Mouse (Mus musculus) hindlimb bud, embryonic 11.5 days (tissue): Measurements from ENCODE around the gene Slx4ip.
A peak's percentile ranks its signal among the peaks of the same experiment; 100 is the strongest.

Experiments used
- DNase-seq: peaks from one replicate; pipeline ENCODE4 v3.0.0-alpha.2; 2012; ENCODE audit warnings: low read depth, low spot score; ENCODE audit errors: extremely low spot score

The Slx4ip gene

DNA sequence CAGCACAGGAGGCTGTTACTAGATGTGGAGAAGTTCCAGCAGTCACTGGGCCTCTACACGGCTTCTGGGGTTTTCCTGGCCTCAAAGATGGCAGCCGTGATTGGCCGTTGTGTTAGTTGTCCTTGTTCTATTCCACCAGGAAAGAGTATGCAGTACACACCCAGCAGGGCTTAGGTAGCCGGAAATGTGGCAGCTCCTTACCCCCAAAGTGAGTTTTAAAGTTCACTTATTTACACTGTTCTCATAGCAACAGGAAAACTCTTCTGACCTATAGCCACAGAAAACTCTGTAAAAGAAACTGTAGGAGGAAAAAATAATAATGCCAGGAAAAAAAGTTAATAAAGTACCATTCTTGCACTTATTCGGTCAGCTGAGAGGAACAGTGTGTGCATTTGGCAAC lies 55.3 kb downstream of the Slx4ip start:
- no peak for DNase-seq

GRCm38 (mm10) chr2:136947500-136947899 lies 56.5 kb downstream of the Slx4ip start:
- no peak for DNase-seq

DNA sequence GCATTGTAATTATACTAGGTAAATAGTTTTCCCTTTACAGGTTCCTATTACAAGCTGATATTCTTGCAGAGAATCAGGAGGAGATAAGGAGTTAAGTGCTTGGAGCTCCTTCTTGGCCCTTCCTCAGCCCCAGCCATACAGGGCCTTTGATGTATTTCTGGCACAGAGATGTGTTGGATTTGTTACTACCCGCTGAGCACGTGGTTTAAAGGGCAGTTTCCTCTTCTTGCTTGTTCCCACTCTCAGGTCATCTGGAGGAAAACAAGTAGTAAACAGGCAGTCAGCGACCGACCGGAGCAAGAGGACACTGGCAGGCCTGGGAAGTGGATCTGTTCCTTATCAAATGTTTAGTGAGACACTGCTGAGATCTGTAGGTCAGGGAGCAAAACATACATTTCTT lies 56.9 kb downstream of the Slx4ip start:
- no peak for DNase-seq

DNA sequence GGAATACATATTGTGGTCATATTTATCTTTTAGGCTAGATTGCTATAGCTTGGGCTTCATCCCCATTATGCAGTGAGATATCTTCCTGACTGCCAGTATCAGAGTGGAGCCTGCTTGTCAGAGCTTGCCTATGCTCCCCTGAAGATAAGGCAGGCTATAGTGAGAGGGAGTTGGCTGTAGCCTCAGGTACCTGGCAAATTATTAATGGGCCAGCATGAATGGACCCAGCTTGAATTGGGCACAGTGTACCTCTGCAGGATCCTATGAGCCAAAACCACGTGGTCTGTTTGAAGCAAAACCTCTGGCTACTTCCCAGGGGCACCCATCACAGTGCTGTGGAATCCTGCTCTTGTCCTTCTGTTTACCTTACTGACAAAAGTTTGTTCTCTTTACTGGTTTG lies 61.2 kb downstream of the Slx4ip start:
- DNase-seq, result no peak

GRCm38 (mm10) chr2:136955726-136956571 lies 64.9 kb downstream of the Slx4ip start:
- peak; percentile 22 for DNase-seq

- DNase-seq, result no peak
Observed at GRCm38 (mm10) chr2:136958697-136959096, 67.7 kb downstream of the Slx4ip start.

GRCm38 (mm10) chr2:136975774-136976173 lies 84.8 kb downstream of the Slx4ip start:
- no peak for DNase-seq

DNA sequence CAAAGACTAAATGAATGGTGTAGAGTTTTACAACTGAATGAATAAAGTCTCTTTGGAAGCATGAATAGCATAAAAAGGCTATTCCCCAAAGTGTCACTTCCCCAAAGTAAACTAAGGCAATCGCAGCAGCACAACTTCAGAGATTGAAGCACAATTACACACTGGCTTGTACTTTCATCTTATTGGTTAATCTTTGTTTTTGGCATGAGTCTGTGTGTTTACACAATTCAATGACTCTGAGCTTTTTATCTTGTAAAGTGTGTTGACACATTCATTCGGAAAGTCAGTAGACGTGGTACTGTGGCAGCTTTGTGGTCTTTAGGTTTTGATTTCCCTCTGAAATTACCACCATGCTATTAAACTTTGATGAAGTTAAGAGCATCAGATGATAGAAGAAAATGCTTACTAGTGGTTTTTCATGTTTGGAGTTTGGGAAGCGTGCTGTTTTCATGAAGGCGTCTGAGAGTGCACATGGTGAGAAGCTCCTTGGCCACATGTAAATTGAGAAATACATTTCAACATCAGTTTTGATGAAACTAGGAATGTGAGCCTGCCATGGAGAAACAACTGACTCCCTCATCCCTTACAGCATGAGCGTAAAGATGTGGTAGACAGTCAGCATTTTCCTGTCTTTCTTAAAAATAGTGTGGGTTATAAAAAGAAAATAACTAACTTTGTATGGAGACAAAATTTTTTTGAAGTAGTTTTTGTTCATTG lies 88.2 kb downstream of the Slx4ip start:
- DNase-seq, result no peak

GRCm38 (mm10) chr2:136981062-136981879 lies 90.3 kb downstream of the Slx4ip start:
- DNase-seq, result no peak

DNA sequence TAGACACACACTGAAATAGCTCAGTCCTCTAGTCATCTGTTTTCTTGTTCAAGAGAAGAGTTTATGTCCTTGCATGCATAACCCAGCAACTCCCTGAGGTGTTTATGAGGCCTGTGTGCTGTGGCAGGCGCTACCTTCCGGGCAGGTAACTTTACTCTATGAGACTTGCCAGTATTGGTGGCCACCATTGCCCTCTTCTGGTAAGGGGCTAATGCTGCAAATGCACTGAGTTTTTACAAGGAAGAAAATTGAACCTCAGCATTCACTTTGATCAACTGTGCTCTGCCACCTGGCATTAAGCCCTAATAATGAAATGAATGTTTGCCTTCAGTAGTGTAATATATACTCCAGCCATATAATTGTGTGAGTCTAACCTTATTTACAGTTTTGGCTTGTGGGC lies 92.9 kb downstream of the Slx4ip start:
- DNase-seq, result no peak

DNA sequence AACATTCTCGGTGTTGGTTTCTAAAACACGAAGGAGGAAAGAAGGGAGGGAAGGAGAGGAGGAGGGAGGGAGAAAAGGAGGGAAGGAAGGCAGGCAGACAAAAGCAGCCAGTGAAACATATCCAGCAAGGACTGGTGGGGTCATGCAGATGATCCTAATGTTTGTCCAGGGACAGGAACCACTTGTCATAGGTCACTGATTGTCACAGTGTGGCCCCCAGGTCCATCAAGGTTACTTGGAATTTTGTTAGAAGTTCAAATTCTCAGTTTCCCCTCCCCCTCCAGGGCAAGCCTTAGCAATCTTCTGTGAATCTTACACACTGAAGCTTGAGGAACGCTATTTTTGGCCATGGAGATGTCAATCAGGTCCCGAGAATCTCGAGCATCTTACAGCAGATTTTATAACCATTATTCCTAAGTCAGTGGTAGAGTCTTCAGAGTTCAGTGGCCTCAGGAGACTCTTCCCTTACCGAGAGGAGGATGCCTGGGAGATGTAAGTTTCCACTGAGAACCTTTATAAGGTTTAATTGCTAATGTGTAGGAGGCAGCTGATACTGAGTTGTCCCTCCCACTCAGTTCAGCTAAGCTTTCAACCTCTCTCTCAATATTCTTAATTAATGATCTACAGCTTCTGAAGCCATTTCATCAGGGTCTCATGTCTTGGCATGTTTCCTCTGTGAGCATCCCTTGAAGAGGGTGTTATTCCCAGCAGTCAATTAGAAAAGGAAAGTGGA lies 95.1 kb downstream of the Slx4ip start:
- DNase-seq, result no peak

DNA sequence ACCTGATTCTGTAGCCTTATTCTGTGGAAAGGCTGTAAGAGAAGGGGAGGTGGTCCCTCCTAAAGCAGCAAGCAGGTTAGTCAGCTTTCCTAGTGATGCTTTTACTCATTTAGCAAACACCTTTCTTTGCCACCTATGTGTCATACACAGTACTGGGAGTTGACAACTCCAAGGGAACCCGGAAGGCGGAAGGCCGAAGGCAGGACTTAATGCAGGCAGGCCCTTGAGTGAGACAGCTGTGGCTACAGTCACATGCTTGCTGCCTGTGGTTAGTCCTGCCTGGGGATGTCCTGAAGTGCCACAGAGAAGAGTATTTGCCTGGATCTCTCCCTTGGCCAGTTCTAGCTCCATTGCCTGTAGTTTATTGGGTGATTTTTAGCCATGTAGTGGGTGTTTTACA lies 102.1 kb downstream of the Slx4ip start:
- no peak for DNase-seq

- no peak for DNase-seq
Observed at GRCm38 (mm10) chr2:136997104-136997503, 106.1 kb downstream of the Slx4ip start.

DNA sequence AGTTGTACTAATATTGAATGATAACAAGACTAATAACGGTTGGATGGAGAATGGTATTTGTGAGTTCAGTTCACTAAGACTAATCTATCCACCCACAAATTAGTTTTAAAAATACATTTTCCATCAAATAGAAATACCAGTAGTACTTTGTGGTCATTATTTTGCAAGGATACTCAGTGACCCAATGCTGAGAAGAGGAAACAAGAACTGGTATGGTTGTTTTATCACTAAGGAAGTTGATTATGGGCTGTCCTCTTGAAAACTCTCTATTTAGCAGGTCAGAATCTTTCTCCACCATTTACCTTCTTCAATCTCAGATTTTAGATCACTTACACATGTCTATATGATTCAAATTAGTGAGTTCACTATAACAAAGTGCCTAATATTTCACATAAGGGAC lies 111.0 kb downstream of the Slx4ip start:
- no peak for DNase-seq

GRCm38 (mm10) chr2:137006656-137007055 lies 115.6 kb downstream of the Slx4ip start:
- no peak for DNase-seq

GRCm38 (mm10) chr2:137011980-137012379 lies 121.0 kb downstream of the Slx4ip start:
- DNase-seq, result no peak

GRCm38 (mm10) chr2:137013151-137013550 lies 122.1 kb downstream of the Slx4ip start:
- no peak for DNase-seq

DNA sequence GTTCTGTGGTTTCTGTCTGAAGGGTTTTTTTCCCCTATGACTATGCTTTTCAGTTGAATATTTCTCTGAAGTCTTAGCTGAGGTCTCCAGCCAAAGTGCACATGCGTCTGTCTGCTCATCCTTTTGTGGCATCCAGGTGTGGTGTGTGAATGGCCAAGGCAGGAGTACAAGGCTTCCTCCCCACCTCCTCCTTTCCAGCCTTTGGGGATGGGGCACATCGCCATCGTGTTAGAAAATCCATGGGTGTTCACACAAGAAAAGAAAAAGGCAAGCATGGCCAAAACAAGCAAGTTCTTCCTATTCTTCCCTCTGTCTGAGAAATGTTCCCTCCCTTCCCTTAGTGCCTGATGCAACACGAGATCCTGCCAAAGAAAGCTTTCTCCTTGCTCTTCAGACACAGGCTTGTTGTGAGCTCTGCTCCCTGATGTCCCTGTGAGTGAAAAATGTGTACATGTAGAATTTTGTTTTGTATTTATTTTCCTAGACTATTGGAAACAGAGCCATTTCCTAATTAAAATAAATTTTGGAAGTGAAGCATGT lies 122.9 kb downstream of the Slx4ip start:
- no peak for DNase-seq

GRCm38 (mm10) chr2:137014423-137014822 lies 123.4 kb downstream of the Slx4ip start:
- no peak for DNase-seq

DNA sequence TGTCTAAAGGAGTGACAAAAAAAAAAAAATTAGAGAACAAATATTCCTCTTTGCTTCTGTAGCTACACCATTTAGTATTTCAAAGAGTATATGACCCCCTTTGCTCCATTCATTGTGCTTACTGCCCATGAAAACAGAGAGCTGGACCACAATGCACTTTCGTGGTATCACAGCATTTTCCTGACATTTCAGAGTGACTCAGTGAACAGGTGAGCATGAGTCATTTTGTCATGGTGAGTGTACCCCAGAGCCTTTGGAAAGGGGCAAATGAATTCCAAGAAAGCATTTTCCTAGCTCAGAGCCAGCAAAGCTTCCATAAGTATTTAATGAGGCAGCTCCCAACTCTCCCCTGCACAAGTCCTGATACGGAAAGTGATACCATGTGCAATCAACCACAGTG lies 153.1 kb downstream of the Slx4ip start:
- DNase-seq, result no peak

- no peak for DNase-seq
Observed at GRCm38 (mm10) chr2:137049367-137049766, 158.3 kb downstream of the Slx4ip start.
